Mouse (Mus musculus): ENCODE measurements around the gene Lce1h.

DNA sequence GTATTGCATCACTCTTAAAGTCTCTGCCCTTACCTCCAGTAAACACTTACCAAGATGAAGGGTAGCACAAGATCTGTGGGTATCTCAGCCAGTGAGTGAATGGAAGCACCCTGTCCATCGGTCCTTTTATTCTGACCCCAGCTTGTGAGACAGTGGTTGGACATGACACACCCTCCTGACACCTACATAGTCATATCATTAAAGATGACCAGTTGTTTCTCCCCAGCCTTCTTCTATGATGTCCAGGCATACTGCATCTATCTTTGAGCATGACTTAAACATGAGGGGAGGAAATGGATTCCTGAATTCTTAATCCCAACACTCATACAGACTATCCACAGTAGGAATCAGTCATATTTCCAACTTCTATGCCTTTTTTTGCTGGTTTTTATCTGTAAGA lies 25.5 kb upstream of the Lce1h start, which contains the start of gene Lce1j:
- TF ChIP-seq CTCF (IDR thresholded peaks at IDR 0.05; ENCODE audit: low read depth): no peak
- TF ChIP-seq EP300 (IDR thresholded peaks at IDR 0.05; ENCODE audit: low read depth): no peak

Measured in liver, postnatal 0 days (tissue).